Mouse (Mus musculus): ENCODE measurements at regions not wholly inside any gene's neighbourhood (a gene's known extent, or its start where the extent isn't known, plus 50 kb on each side); places are given as distances from the start of the nearest gene placed in this dataset.

DNA sequence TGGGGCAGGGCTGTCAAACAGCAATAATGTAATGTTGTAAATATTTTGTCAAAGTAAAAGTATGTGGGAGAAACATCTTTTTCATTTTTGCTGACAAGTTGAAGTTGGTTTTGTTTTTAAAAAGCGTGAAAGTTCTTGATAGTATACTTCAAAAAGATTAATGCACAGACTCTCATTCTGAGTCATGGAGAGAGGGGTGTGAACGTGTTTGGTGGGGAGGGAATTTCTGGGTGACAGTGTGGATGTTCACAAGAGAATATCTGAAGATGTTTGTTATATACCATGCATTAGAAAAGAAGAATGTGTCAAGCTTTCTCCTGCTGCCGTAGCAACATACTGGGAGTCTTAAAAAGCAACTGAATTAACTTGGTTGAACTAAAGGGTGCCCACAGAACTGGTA lies 57.0 kb downstream of the Rps29 start:
- H3K9ac ChIP-seq (replicated peaks): no peak overlapping the region
- 81% methylated on average over 3 of the region's 3 CpGs for WGBS
- no peak for ATAC-seq (replicated peaks)
- no peaks in the 10 kb centered on the region for H3K4me1 ChIP-seq
- no peaks in the 10 kb centered on the region for H3K36me3 ChIP-seq
- no peaks in the 10 kb centered on the region for H3K9me3 ChIP-seq
- H3K27me3 ChIP-seq: no peaks in the 10 kb centered on the region
- H3K4me3 ChIP-seq: no peak overlapping the region
- H3K27ac ChIP-seq (replicated peaks): no peak overlapping the region
- H3K4me2 ChIP-seq (replicated peaks): no peak overlapping the region

DNA sequence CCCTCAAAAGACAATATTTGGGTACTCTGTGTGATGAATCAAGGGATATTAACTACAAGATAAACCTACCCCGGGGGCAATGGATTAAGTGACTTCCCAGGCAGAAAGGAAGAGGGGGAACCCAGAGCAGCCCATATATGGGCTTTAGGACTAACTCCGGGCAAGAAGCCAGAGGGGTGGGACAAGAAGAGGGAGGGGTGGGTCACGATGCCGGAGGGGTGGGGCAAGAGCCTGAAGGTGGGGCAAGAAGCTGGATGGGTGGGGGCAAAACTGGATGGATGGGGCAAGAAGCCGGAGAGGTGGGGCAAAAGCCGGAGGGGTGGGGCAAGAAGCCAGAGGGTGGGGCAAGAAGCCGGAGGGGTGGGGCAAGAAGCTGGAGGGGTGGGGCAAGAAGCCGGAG lies 64.1 kb downstream of the Rps29 start:
- Histone ChIP-seq H3K4me1 (no peaks in the 10 kb centered on the region), H3K36me3 (no peaks in the 10 kb centered on the region), H3K9ac (replicated peaks) (no peak overlapping the region), H3K4me3 (no peak overlapping the region), H3K27me3 (no peaks in the 10 kb centered on the region), H3K27ac (replicated peaks) (no peak overlapping the region), H3K4me2 (replicated peaks) (no peak overlapping the region), H3K9me3 (no peaks in the 10 kb centered on the region)
- no peak for ATAC-seq (replicated peaks)
- 90% methylated on average over 8 of the region's 8 CpGs for WGBS

DNA sequence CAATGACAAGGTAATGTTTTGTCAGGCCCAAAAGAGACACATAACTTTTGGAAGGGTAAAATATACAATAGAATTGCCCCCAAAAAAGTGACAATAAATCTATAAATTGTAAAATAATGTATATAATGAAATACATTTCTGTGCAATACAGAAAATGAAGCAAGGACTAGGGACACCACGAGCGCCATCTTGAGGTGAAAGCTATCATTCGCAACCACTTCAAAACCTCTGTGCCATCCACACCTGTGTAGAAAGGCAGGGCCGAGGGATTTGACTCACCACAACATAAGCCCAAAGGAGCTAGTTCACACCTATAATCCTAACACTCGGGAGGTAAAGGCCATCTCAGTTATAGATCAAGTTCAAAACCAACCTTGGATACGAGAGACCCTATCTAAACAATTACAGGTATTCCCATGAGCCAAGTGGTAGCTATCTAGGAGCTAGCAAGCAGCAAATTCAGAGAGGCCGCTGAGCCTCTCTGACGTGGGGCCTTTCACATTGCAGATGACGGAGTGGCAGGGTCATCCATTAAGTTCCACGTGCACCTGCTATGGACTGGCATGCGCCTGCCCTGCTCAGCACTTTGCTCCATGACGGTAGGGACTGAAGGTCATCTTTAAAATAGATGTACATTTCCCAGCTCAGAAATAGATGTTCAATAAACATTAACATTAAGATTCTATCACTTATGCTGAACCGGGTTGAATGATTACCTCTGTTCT lies 65.8 kb downstream of the Rps29 start:
- Histone ChIP-seq H3K4me1 (no peaks in the 10 kb centered on the region), H3K27ac (replicated peaks) (no peak overlapping the region), H3K9me3 (no peaks in the 10 kb centered on the region), H3K4me2 (replicated peaks) (no peak overlapping the region), H3K9ac (replicated peaks) (no peak overlapping the region), H3K36me3 (no peaks in the 10 kb centered on the region), H3K4me3 (no peak overlapping the region), H3K27me3 (no peaks in the 10 kb centered on the region)
- ATAC-seq (replicated peaks): no peak
- WGBS: 70% methylated on average over 13 of the region's 13 CpGs

DNA sequence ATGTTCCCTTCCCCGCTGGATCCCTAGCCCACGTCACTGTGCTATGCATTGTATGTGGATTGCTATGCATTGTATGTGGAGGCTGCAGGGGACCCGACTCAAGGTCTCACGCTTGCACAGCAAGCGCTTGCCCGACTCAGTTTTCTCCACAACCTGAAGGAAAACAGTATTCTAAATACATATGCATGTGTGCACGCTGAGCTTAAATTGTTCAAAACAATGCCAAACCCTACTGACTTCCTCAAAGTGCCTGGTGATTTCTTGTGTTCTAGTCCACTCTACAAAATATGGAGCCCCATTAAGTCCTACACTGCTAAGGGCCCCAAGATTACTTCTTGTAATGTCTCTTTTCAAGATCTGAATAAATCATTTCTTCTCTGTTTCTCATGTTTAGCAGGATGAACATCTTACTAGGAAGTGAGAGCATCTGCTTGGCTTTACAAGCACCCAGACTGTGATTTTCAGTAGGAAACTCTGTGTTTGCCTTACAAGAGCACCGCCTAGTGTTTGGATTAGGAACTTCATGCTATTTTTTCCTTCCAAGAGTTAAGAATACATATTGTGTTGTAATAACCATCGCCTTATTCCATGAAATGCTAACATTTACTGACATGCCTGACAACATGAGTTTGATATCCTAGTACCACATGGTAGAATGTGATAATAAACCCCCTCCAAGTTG lies 70.9 kb downstream of the Rps29 start:
- Histone ChIP-seq H3K4me1 (0 out of 2 replicates have a peak, but pooled peaks cover 3% of the 10 kb centered on the region), H3K9ac (replicated peaks) (no peak overlapping the region), H3K36me3 (no peaks in the 10 kb centered on the region), H3K27ac (replicated peaks) (no peak overlapping the region), H3K4me2 (replicated peaks) (peak overlapping the region; percentile 12), H3K27me3 (no peaks in the 10 kb centered on the region), H3K9me3 (no peaks in the 10 kb centered on the region), H3K4me3 (peak overlapping the region; percentile 13; the same call in 1 of the 2 replicates)
- ATAC-seq (replicated peaks): peak; percentile 62
- WGBS: 63% methylated on average over 9 of the region's 9 CpGs

DNA sequence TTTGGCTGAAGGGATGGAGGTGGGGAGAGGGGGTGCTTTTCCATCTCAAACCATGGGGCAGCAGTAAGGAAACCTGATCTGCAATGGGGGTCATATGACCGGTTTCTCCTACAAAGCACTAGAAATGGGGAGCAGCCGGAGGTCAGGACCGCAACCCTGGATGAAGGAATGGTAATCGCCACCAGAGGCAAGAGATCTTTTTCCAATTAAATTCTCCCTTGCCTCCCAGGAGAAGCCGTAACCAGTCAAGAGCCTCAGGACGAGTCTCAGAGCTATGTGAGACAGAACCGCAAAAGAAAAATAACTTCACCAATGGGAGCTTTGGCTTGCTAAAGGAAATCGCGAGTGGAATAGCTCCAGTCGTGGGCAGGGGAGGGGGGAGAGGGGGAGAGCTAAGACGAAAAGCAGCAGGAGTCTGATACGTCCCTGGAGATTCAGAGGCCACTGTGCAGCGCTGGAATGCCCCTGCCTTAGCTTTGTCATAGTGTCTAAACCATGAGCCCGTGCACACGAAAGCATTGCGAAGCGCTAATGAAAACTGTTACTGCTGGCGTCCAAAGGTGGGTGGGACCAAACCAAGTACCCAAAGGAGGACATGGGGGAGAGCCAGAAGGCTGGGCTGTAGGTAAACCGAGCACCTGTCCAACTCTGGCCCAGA lies 73.3 kb downstream of the Rps29 start:
- peak overlapping the region; percentile 8; the same call in 1 of the 2 replicates for H3K4me2 ChIP-seq (replicated peaks)
- H3K4me3 ChIP-seq: no peak overlapping the region
- H3K9me3 ChIP-seq: no peaks in the 10 kb centered on the region
- H3K27ac ChIP-seq (replicated peaks): no peak overlapping the region
- ATAC-seq (replicated peaks): no peak
- no peak overlapping the region for H3K9ac ChIP-seq (replicated peaks)
- 36% methylated on average over 19 of the region's 19 CpGs for WGBS
- H3K36me3 ChIP-seq: no peaks in the 10 kb centered on the region
- H3K4me1 ChIP-seq: 0 out of 2 replicates have a peak, but pooled peaks cover 3% of the 10 kb centered on the region
- H3K27me3 ChIP-seq: no peaks in the 10 kb centered on the region

DNA sequence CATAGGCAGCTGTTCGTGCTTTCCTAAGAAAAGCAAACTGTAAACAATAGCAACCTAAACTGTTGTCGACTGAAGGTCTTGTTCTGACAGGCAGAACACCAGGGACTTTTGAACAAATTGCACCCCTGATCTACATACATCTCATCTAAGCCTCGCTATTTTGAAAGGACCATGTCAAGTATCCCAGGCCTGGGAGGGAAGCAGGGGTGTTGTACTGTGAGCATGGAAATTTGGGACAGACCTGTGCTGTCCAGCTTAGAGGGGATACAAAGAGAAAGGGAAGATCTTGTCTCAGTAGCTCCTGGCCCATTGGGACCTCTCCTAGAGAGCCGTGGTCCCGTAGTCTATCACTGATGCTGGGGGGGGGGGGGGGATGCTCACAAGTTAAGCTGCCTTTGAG lies 74.3 kb downstream of the Rps29 start:
- 61% methylated on average over 5 of the region's 5 CpGs for WGBS
- H3K9ac ChIP-seq (replicated peaks): no peak overlapping the region
- H3K4me1 ChIP-seq: 0 out of 2 replicates have a peak, but pooled peaks cover 3% of the 10 kb centered on the region
- H3K4me3 ChIP-seq: no peak overlapping the region
- H3K36me3 ChIP-seq: no peaks in the 10 kb centered on the region
- H3K4me2 ChIP-seq (replicated peaks): no peak overlapping the region
- ATAC-seq (replicated peaks): no peak
- no peaks in the 10 kb centered on the region for H3K27me3 ChIP-seq
- no peak overlapping the region for H3K27ac ChIP-seq (replicated peaks)
- no peaks in the 10 kb centered on the region for H3K9me3 ChIP-seq

DNA sequence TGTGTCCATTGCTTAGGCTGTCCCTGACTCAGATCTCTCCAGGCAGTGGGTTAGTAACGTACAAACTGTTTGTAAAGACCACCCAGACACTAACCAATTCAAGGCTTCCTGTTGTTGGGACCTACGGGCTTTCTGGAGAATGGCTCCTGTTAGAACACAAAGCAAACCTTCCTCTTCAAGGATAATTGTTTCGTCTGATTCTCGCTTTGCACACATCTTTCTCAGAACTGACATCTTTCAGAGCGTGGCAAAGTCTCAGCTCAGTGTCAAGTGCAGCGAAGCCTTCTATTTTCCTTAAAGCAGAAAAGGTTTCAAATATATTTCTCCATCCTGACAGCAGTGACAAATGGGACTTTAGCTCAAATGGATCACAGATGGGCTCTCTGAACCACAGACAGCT lies 76.9 kb downstream of the Rps29 start:
- Histone ChIP-seq H3K4me1 (0 out of 2 replicates have a peak, but pooled peaks cover 3% of the 10 kb centered on the region), H3K4me3 (no peak overlapping the region), H3K36me3 (no peaks in the 10 kb centered on the region), H3K9me3 (no peaks in the 10 kb centered on the region), H3K9ac (replicated peaks) (no peak overlapping the region), H3K27me3 (no peaks in the 10 kb centered on the region), H3K27ac (replicated peaks) (no peak overlapping the region), H3K4me2 (replicated peaks) (no peak overlapping the region)
- 31% methylated on average over 6 of the region's 6 CpGs for WGBS
- ATAC-seq (replicated peaks): no peak

DNA sequence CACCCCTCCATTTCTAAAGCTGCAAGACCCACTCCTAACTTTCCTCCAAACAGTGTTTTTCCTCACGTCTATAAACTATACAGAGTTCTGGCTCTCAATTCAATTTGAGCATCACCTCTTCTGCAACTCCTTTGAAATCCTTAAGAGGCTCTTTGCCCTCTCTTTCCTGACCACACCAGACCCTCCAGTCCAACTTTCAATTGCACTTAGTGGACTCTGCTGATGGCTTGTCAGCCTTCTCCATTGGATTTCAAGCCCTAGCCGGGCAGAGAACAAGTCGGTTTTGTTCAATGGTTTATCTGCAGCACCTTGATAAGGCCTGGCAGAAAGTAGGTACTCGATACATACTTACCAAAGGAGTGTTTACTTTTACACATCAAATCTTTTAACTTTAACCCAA lies 119.4 kb downstream of the Rps29 start:
- H3K9ac ChIP-seq (replicated peaks): no peak overlapping the region
- no peak overlapping the region for H3K4me2 ChIP-seq (replicated peaks)
- no peaks in the 10 kb centered on the region for H3K9me3 ChIP-seq
- no peak for ATAC-seq (replicated peaks)
- no peaks in the 10 kb centered on the region for H3K4me1 ChIP-seq
- WGBS: 91% methylated on average over 4 of the region's 4 CpGs
- no peak overlapping the region for H3K4me3 ChIP-seq
- no peaks in the 10 kb centered on the region for H3K27me3 ChIP-seq
- H3K27ac ChIP-seq (replicated peaks): no peak overlapping the region
- no peaks in the 10 kb centered on the region for H3K36me3 ChIP-seq

DNA sequence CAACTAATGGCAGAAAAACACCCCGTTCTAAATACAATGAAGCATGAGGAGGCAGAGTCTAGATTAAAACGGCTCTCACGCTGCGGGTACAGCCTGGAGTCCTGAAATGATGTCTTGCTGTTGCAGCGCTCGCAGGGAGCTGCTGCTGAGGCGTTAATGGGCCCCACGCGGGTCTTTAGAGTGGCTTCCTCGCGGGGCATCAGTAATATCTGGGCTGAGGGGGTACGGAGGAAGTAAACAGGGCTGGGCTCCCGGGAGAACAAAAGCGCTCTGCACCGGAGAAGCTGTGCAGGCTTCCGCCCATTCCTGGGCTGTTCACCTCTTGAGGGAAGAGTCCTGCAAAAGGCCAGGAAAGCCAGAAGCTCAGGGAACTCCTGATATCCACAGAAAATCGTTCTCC lies 135.4 kb downstream of the Rps29 start:
- Histone ChIP-seq H3K27ac (replicated peaks) (no peak overlapping the region), H3K4me2 (replicated peaks) (0 out of 2 replicates have a peak overlapping the region, but pooled peaks have one; percentile 17), H3K4me1 (no peaks in the 10 kb centered on the region), H3K27me3 (no peaks in the 10 kb centered on the region), H3K36me3 (no peaks in the 10 kb centered on the region), H3K9ac (replicated peaks) (no peak overlapping the region), H3K4me3 (no peak overlapping the region), H3K9me3 (no peaks in the 10 kb centered on the region)
- no peak for ATAC-seq (replicated peaks)
- 53% methylated on average over 17 of the region's 17 CpGs for WGBS

DNA sequence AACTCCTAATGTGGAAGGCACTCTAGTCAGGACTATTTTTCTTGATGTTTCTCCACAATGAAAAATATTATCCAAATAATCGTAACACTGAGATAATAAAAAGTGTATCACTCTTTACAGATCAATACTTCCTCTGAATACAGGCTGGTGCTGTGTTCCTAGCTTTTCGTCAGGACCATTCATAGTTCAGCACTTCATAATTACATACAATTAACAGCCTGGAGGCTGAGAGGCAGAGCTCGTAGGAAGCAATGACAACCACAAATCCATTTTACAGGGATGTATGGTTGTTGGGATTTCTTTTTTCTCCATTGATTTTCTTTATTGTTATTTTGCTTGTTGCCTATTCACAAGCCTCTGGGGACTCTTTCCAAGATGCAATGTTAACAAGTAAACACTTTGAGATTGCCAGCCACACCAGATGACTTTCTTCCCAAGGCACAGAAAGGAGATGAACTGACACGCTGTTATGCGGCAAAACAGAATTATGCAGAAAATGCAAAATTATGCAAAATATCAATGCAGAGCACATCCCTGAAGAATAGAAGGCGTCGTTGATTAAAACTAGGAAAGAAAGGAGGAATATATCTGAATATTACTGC lies 142.2 kb downstream of the Rps29 start:
- H3K36me3 ChIP-seq: no peaks in the 10 kb centered on the region
- no peak overlapping the region for H3K9ac ChIP-seq (replicated peaks)
- peak overlapping the region; percentile 25; the same call in 1 of the 2 replicates for H3K27ac ChIP-seq (replicated peaks)
- H3K4me2 ChIP-seq (replicated peaks): no peak overlapping the region
- 47% methylated on average over 7 of the region's 7 CpGs for WGBS
- no peak overlapping the region for H3K4me3 ChIP-seq
- H3K9me3 ChIP-seq: no peaks in the 10 kb centered on the region
- peak; percentile 63 for ATAC-seq (replicated peaks)
- no peaks in the 10 kb centered on the region for H3K27me3 ChIP-seq
- 0 out of 2 replicates have a peak, but pooled peaks cover 6% of the 10 kb centered on the region for H3K4me1 ChIP-seq

DNA sequence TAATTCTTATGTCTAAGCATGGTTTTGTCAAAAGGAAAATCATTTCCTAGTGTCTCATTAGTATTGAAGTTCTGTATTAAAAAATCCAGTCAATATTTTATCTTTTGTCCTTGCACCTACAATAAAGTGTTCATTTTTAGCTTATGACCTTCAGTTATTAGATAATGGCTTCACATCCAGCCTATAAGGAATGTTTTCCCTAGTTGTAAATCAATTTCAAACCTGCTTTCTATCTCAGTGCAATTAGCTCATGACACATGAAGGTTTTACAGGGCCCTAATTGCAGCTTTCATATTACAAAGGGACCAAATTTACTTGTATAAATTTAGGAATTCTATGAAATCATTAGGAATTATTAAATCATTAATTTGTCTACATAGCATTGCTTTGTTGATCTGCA lies 153.8 kb downstream of the Rps29 start:
- no peak overlapping the region for H3K4me2 ChIP-seq (replicated peaks)
- ATAC-seq (replicated peaks): no peak
- H3K36me3 ChIP-seq: no peaks in the 10 kb centered on the region
- H3K9me3 ChIP-seq: no peaks in the 10 kb centered on the region
- no peaks in the 10 kb centered on the region for H3K4me1 ChIP-seq
- H3K4me3 ChIP-seq: no peak overlapping the region
- no peak overlapping the region for H3K9ac ChIP-seq (replicated peaks)
- no peaks in the 10 kb centered on the region for H3K27me3 ChIP-seq
- no peak overlapping the region for H3K27ac ChIP-seq (replicated peaks)

DNA sequence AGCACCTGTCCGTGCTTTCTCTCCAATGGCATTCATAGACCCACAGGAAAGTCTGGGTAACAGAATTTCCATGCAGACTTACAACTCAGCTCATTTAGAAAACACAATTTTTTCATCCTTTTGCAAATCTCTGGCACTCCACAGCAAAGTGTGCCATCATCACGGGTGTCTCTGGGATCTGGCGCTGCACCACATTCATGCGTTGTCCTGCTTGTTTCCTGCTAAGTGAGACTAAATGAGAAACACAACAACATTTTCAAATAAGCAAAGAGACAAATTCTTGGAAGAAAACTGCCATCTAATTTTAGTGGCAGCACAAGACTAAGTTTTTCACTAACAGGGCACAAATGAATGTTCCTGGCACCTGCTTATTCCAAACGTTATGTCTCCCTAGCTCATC lies 156.9 kb downstream of the Rps29 start:
- 74% methylated on average over 5 of the region's 5 CpGs for WGBS
- Histone ChIP-seq H3K27me3 (no peaks in the 10 kb centered on the region), H3K9me3 (no peaks in the 10 kb centered on the region), H3K36me3 (no peaks in the 10 kb centered on the region), H3K4me1 (peaks cover 6% of the 10 kb centered on the region; the same call in 1 of the 2 replicates), H3K4me3 (no peak overlapping the region), H3K9ac (replicated peaks) (no peak overlapping the region), H3K27ac (replicated peaks) (no peak overlapping the region), H3K4me2 (replicated peaks) (no peak overlapping the region)
- ATAC-seq (replicated peaks): no peak
